10 mouse cellular contexts compared by ENCODE assay signal in genomic region chr1:97647037-97647436, GRCm38 (mm10). TPM values are rescaled to one million over a fixed set of nuclear protein-coding genes. Genes with fewer than 3 reads are reported as not detected.
A peak's percentile ranks its signal among the peaks of the same experiment; 100 is the strongest.
DNase-seq lines count a peak whose midpoint lies in the region; ATAC-seq and TF ChIP-seq lines count a peak whose summit lies in the region.
"Had no signal": no experiment of that assay in that cellular context is flagged by ENCODE, and none has a peak within 500 bp of the region (broad histone marks: within the 10 kb centered on the region; RNA-seq: fewer than 3 reads in every experiment).

No protein-coding gene starts in this region.

- peaks cover 11% of the 10 kb centered on the region for H3K36me3 ChIP-seq in liver, embryonic 11.5 days (ENCODE audit: control insufficient read depth, insufficient read depth, low read length)

- peaks cover 3% of the 10 kb centered on the region; the same call in 1 of the 2 replicates for H3K4me1 ChIP-seq in liver, embryonic 11.5 days (replicated peaks; ENCODE audit: control insufficient read depth, insufficient read depth, low read length)
- H3K4me1 ChIP-seq in bone marrow macrophage, adult 2 months (ENCODE audit: control insufficient read depth, insufficient read depth, low read length), result peaks cover 27% of the 10 kb centered on the region

- TF ChIP-seq POLR2A in bone marrow macrophage, adult 2 months (IDR thresholded peaks at IDR 0.05; ENCODE audit: borderline replicate concordance, low read depth, low read length), result no peak

- WGBS in liver, embryonic 11.5 days, result 92% methylated on average over 1 of the region's 1 CpGs

- H3K4me2 ChIP-seq in liver, embryonic 11.5 days, result no peak overlapping the region

- DNase-seq in liver (peak; percentile 46), ES-CJ7 (ENCODE audit: low read depth, low spot score) (peak; percentile 66)
- no peak for DNase-seq in liver, embryonic 11.5 days (ENCODE audit: low spot score)
- no peak for DNase-seq in frontal cortex, postnatal 36 days (ENCODE audit: low spot score in 2 of 2)
- DNase-seq in gastrocnemius, postnatal 4 days (ENCODE audit: low spot score in 2 of 2), result no peak
- DNase-seq: adrenal gland, adult 2 months; right cerebral cortex, adult 18-20 months had no signal

- H3K9ac ChIP-seq in liver, embryonic 11.5 days (ENCODE audit: low read depth, low read length), result no peak overlapping the region

- ATAC-seq in liver, embryonic 11.5 days (replicated peaks; ENCODE audit: low FRiP score), result no peak
- ATAC-seq in neutrophil, adult 5-6 weeks (ENCODE audit: extremely low read depth, insufficient number of reproducible peaks, low FRiP score, poor library complexity, severe bottlenecking), result peak; percentile 61; the same call in 1 of the 2 replicates
- no peak for ATAC-seq in cerebellum, adult (ENCODE audit: insufficient number of reproducible peaks, low FRiP score, low TSS enrichment)

- no peak overlapping the region for H3K27ac ChIP-seq in liver, embryonic 11.5 days (ENCODE audit: low read depth, low read length)
- H3K27ac ChIP-seq in bone marrow macrophage, adult 2 months (ENCODE audit: insufficient read depth, low read depth, low read length), result no peak overlapping the region

- no peaks in the 10 kb centered on the region for H3K9me3 ChIP-seq in liver, embryonic 11.5 days (ENCODE audit: control insufficient read depth, low read length)

- no peaks in the 10 kb centered on the region for H3K27me3 ChIP-seq in liver, embryonic 11.5 days (replicated peaks; ENCODE audit: control insufficient read depth, insufficient read depth, low read length)

- no peak overlapping the region for H3K4me3 ChIP-seq in liver, embryonic 11.5 days (ENCODE audit: low read depth, low read length)
- H3K4me3 ChIP-seq in bone marrow macrophage, adult 2 months (ENCODE audit: insufficient read depth, low read length), result no peak overlapping the region

- TF ChIP-seq CTCF in bone marrow macrophage, adult 2 months (IDR thresholded peaks at IDR 0.05; ENCODE audit: low read depth, low read length), result 0 out of 2 replicates have a peak, but pooled peaks have one; percentile 18

RNA-seq across cellular contexts. Expression of gene D1Ertd622e, which starts 14.8 kb away (rescaled TPM):
- polyA plus RNA-seq in liver, embryonic 11.5 days (2014; fragmentation: Nextera tagmentation; extraction: Ambion mirVana), result 37.8 and 43.3 TPM in 2 replicates
- 96.0 and 102 TPM in 2 replicates for polyA plus RNA-seq in bone marrow macrophage, adult 2 months (2012; ENCODE audit: insufficient read depth, insufficient read length, missing spikeins)
- total RNA-seq in neutrophil, adult 5-6 weeks (2017), result 141 and 153 TPM in 2 replicates
- 10 to 100 TPM; 15.3 to 17.1 TPM for total RNA-seq in gastrocnemius, postnatal 4 days (2021)

Comparison
In these comparisons a context has a peak if more than half of its experiments do, and no peak if none do; other contexts are left out.
1. DNase-seq: peak in liver (single experiment) and ES-CJ7 (single experiment); none in liver, embryonic 11.5 days (single experiment), frontal cortex, postnatal 36 days (0 of 2) and gastrocnemius, postnatal 4 days (0 of 2).